Mouse (Mus musculus): ENCODE results near the gene Zfhx3.

GRCm38 (mm10) chr8:108885450-108885849, 943.0 kb downstream of the Zfhx3 start:
- TF ChIP-seq CTCF (IDR thresholded peaks at IDR 0.05; ENCODE audit: low read depth, low read length), result no peak
- no peak for TF ChIP-seq GATA1 (IDR thresholded peaks at IDR 0.05; ENCODE audit: borderline replicate concordance, low read length)
- TF ChIP-seq POLR2AphosphoS5 (IDR thresholded peaks at IDR 0.05; ENCODE audit: insufficient replicate concordance, low read depth, low read length), result no peak
- TF ChIP-seq TAL1 (conservative IDR thresholded peaks at IDR 0.05; ENCODE audit: low read depth, low read length), result no peak
